Mouse (Mus musculus): ENCODE results near the gene Rnps1. TPM values are rescaled to one million over a fixed set of nuclear protein-coding genes. Genes with fewer than 3 reads are reported as not detected.

Gene Rnps1
- polyA plus RNA-seq, 1 experiment, result 395 TPM

- TF ChIP-seq POLR2A (IDR thresholded peaks at IDR 0.05; ENCODE audit: borderline replicate concordance, extremely low read depth, insufficient read depth, insufficient read length, poor library complexity, severe bottlenecking), result no peak
- peak; percentile 19; the same call in 1 of the 2 replicates for TF ChIP-seq CTCF (IDR thresholded peaks at IDR 0.05; ENCODE audit: borderline replicate concordance, extremely low read depth, insufficient read depth, insufficient read length)
- DNase-seq (ENCODE audit: low read depth), result peak; percentile 38
These were observed 47.2 kb downstream of the Rnps1 start for GRCm38 (mm10) chr17:24461580-24461979.

DNA sequence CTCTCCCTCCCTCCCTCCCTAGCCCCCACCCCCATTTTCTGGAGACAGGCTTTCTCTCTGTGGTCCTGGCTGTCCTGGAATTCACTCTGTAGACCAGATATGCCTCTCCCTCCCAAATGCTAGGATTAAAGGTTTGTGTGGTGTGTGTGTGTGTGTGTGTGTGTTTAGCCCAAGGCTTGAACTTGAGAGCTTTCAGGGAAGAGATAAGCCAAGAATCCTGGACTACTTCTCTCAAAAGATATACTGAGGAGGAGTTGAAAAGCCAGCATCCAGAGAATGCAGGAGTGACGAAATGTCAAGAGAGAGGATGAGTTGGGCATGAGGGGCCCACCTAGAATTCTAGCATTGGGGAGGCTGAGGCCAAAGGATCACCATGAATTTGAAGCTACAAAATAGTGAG is 48.6 kb downstream of the Rnps1 start:
- no peak for DNase-seq (ENCODE audit: low read depth)
- TF ChIP-seq POLR2A (IDR thresholded peaks at IDR 0.05; ENCODE audit: borderline replicate concordance, extremely low read depth, insufficient read depth, insufficient read length, poor library complexity, severe bottlenecking) (no peak), CTCF (IDR thresholded peaks at IDR 0.05; ENCODE audit: borderline replicate concordance, extremely low read depth, insufficient read depth, insufficient read length) (no peak)

- DNase-seq (ENCODE audit: low read depth), result no peak
- 0 out of 2 replicates have a peak, but pooled peaks have one; percentile 2 for TF ChIP-seq CTCF (IDR thresholded peaks at IDR 0.05; ENCODE audit: borderline replicate concordance, extremely low read depth, insufficient read depth, insufficient read length)
- TF ChIP-seq POLR2A (IDR thresholded peaks at IDR 0.05; ENCODE audit: borderline replicate concordance, extremely low read depth, insufficient read depth, insufficient read length, poor library complexity, severe bottlenecking), result no peak
These were observed 49.2 kb downstream of the Rnps1 start for GRCm38 (mm10) chr17:24463374-24464133.

- TF ChIP-seq CTCF (IDR thresholded peaks at IDR 0.05; ENCODE audit: borderline replicate concordance, extremely low read depth, insufficient read depth, insufficient read length) (no peak), POLR2A (IDR thresholded peaks at IDR 0.05; ENCODE audit: borderline replicate concordance, extremely low read depth, insufficient read depth, insufficient read length, poor library complexity, severe bottlenecking) (no peak)
- no peak for DNase-seq (ENCODE audit: low read depth)
These were observed 54.4 kb downstream of the Rnps1 start for GRCm38 (mm10) chr17:24468636-24469246.

DNA sequence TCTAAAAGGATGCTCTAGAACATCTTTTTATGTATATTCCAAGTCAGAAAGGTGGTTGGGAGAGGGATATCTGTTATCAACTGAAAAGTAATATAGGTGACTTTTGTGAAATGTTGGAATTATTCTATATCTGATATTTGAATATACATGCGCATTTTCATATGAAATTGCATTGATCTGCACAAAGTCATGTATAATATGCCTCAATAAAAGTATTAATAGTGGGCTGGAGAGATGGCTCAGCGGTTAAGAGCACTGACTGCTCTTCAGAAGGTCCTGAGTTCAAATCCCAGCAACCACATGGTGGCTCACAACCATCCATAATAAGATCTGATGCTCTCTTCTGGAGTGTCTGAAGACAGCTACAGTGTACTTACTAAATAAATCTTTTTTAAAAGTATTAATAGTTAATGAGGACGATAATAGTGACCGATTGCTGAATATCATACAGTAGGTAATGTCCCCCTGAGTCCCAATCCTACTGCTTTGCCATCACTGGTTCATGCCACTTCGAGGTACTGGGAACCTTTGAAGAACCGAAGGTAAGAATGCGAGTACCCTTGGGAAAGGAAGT is 55.1 kb downstream of the Rnps1 start:
- TF ChIP-seq CTCF (IDR thresholded peaks at IDR 0.05; ENCODE audit: borderline replicate concordance, extremely low read depth, insufficient read depth, insufficient read length), result no peak
- TF ChIP-seq POLR2A (IDR thresholded peaks at IDR 0.05; ENCODE audit: borderline replicate concordance, extremely low read depth, insufficient read depth, insufficient read length, poor library complexity, severe bottlenecking), result no peak

GRCm38 (mm10) chr17:24469910-24470602 is 55.7 kb downstream of the Rnps1 start, which contains the start of the genes E4f1 and Pgp:
Gene E4f1, minus strand, starts transcription at chr17:24470313.
Gene Pgp, plus strand, starts transcription at chr17:24470392.
- peak; percentile 76 for TF ChIP-seq POLR2A (IDR thresholded peaks at IDR 0.05; ENCODE audit: borderline replicate concordance, extremely low read depth, insufficient read depth, insufficient read length, poor library complexity, severe bottlenecking)
- no peak for TF ChIP-seq CTCF (IDR thresholded peaks at IDR 0.05; ENCODE audit: borderline replicate concordance, extremely low read depth, insufficient read depth, insufficient read length)
- peak; percentile 100 for DNase-seq (ENCODE audit: low read depth)

More for the DNA sequence above, 55.1 kb downstream of the Rnps1 start:
- no peak for DNase-seq (ENCODE audit: low read depth)

DNA sequence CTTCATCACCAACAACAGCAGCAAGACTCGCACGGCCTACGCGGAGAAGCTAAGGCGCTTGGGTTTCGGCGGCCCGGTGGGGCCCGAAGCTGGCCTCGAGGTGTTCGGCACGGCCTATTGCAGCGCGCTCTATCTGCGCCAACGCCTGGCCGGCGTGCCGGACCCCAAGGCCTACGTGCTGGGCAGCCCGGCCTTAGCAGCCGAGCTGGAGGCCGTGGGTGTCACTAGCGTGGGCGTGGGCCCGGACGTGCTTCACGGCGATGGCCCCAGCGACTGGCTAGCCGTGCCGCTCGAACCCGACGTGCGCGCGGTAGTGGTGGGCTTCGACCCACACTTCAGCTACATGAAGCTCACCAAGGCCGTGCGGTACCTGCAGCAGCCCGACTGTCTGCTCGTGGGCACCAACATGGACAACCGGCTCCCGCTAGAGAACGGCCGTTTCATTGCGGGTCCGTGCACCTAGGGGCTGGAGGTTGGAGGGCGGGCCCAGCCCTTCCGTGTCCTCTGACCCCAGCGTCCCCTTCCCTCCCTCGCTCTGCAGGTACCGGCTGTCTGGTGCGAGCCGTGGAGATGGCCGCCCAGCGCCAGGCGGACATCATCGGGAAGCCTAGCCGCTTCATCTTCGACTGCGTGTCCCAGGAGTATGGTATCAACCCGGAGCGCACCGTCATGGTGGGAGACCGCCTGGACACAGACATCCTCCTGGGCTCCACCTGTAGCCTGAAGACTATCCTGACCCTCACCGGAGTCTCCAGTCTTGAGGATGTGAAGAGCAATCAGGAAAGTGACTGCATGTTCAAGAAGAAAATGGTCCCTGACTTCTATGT is 56.5 kb downstream of the Rnps1 start:
- no peak for TF ChIP-seq CTCF (IDR thresholded peaks at IDR 0.05; ENCODE audit: borderline replicate concordance, extremely low read depth, insufficient read depth, insufficient read length)
- TF ChIP-seq POLR2A (IDR thresholded peaks at IDR 0.05; ENCODE audit: borderline replicate concordance, extremely low read depth, insufficient read depth, insufficient read length, poor library complexity, severe bottlenecking), result no peak
- DNase-seq (ENCODE audit: low read depth), result peak; percentile 30

DNA sequence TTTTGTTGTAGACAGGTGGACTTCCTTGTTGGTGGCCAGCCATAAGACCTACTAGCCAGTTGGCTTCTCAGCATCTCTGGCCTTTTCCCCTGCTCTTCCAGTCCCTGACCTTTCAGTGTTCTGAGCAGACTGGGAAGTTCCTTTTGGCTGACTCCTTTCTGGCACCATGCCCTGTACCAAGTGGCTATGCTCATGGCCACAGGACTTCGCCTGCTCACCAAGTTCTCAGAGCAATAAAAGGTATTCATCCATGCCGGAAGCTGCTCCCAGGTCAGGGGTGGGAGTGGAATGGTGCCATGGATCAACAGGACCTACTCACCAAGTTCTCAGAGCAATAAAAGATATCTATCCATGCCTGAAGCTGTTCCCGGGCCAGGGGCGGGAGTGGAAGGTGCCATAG is 58.1 kb downstream of the Rnps1 start:
- TF ChIP-seq CTCF (IDR thresholded peaks at IDR 0.05; ENCODE audit: borderline replicate concordance, extremely low read depth, insufficient read depth, insufficient read length) (no peak), POLR2A (IDR thresholded peaks at IDR 0.05; ENCODE audit: borderline replicate concordance, extremely low read depth, insufficient read depth, insufficient read length, poor library complexity, severe bottlenecking) (no peak)
- DNase-seq (ENCODE audit: low read depth), result no peak

DNA sequence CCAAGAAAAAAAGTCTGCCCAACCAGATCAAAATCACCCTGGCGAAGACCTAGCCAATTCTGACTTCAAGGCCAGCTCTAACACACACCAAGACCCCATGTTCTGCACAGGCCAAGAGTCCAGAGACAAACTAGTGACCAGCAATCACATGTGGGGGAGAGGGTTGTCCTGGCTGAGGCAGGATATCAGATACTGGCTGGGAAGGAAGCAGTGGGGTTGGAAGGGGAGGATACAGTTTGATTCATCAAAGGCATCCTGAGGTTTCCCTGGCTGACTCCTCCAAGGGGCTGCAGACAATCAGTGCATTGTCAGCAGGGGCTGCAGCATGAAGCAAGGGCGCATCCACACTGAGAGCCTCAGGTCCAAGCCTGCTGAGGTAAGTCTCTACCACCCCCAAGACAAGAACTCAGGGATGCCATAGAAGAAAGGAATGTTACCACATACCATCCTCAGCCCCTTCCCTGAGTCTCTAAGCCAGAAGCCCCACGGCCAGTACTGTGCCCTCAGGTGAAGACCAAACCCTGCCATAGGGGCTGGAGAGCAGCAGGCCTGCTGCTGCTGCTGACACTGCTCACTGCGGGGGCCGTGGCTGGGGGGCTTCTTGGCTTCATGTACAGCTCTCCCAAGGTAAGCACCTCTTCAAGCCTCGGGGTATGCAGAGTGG is 59.4 kb downstream of the Rnps1 start, which contains the start of gene Bricd5:
TSS of gene Bricd5 (plus strand) at position 273 of the 664 bp plus-strand sequence.
- TF ChIP-seq CTCF (IDR thresholded peaks at IDR 0.05; ENCODE audit: borderline replicate concordance, extremely low read depth, insufficient read depth, insufficient read length) (no peak), POLR2A (IDR thresholded peaks at IDR 0.05; ENCODE audit: borderline replicate concordance, extremely low read depth, insufficient read depth, insufficient read length, poor library complexity, severe bottlenecking) (no peak)
- no peak for DNase-seq (ENCODE audit: low read depth)

- no peak for DNase-seq (ENCODE audit: low read depth)
- no peak for TF ChIP-seq POLR2A (IDR thresholded peaks at IDR 0.05; ENCODE audit: borderline replicate concordance, extremely low read depth, insufficient read depth, insufficient read length, poor library complexity, severe bottlenecking)
- TF ChIP-seq CTCF (IDR thresholded peaks at IDR 0.05; ENCODE audit: borderline replicate concordance, extremely low read depth, insufficient read depth, insufficient read length), result no peak
These were observed 60.2 kb downstream of the Rnps1 start for GRCm38 (mm10) chr17:24474557-24474956.

Other genes with a start within 250 kb of the Rnps1 start
- 1,361 and 1,487 TPM in 2 replicates for gene Atp6v0c, start 244.9 kb upstream of the Rnps1 start, polyA plus RNA-seq (2012; rRNA removed)
- 74.3 and 84.7 TPM in 2 replicates for gene Tbc1d24, start 209.0 kb upstream of the Rnps1 start, polyA plus RNA-seq (2012; rRNA removed)
- 8.0 and 10.2 TPM in 2 replicates for gene Ntn3, start 205.0 kb upstream of the Rnps1 start, polyA plus RNA-seq (2012; rRNA removed)
- gene Tedc2, start 193.7 kb upstream of the Rnps1 start, polyA plus RNA-seq (2012; rRNA removed), result 25.3 and 35.7 TPM in 2 replicates
- 16.2 and 21.6 TPM in 2 replicates for gene Ccnf, start 163.1 kb upstream of the Rnps1 start, polyA plus RNA-seq (2012; rRNA removed)
- 0.29 and 0.40 TPM in 2 replicates for gene Abca17, start 63.5 kb upstream of the Rnps1 start, polyA plus RNA-seq (2012; rRNA removed)
- 39.4 and 51.7 TPM in 2 replicates for gene Abca3, start 62.6 kb upstream of the Rnps1 start, polyA plus RNA-seq (2012; rRNA removed)
- gene Eci1, start 12.1 kb downstream of the Rnps1 start, polyA plus RNA-seq (2012; rRNA removed), result 28.7 and 29.6 TPM in 2 replicates
- gene Dnase1l2, start 28.5 kb downstream of the Rnps1 start, polyA plus RNA-seq (2012; rRNA removed), result 27.1 and 34.3 TPM in 2 replicates
- 89.5 and 99.5 TPM in 2 replicates for gene E4f1, start 55.7 kb downstream of the Rnps1 start, polyA plus RNA-seq (2012; rRNA removed)
- gene Pgp, start 55.8 kb downstream of the Rnps1 start, polyA plus RNA-seq (2012; rRNA removed), result 49.6 and 52.2 TPM in 2 replicates
- gene Bricd5, start 59.3 kb downstream of the Rnps1 start, polyA plus RNA-seq (2012; rRNA removed), result 0.48 and 0.77 TPM in 2 replicates
- 47.1 and 53.7 TPM in 2 replicates for gene Mlst8, start 64.5 kb downstream of the Rnps1 start, polyA plus RNA-seq (2012; rRNA removed)
- 91.5 and 142 TPM in 2 replicates for gene Caskin1, start 74.0 kb downstream of the Rnps1 start, polyA plus RNA-seq (2012; rRNA removed)
- 310 and 422 TPM in 2 replicates for gene Traf7, start 113.4 kb downstream of the Rnps1 start, polyA plus RNA-seq (2012; rRNA removed)
- gene Rab26, start 119.6 kb downstream of the Rnps1 start, polyA plus RNA-seq (2012; rRNA removed), result 3.2 and 5.6 TPM in 2 replicates
- 65.9 and 74.2 TPM in 2 replicates for gene Pkd1, start 135.3 kb downstream of the Rnps1 start, polyA plus RNA-seq (2012; rRNA removed)
- 189 and 190 TPM in 2 replicates for gene Tsc2, start 218.1 kb downstream of the Rnps1 start, polyA plus RNA-seq (2012; rRNA removed)
- gene Nthl1, start 218.1 kb downstream of the Rnps1 start, polyA plus RNA-seq (2012; rRNA removed), result 10.4 and 15.3 TPM in 2 replicates
- gene Slc9a3r2, start 235.8 kb downstream of the Rnps1 start, polyA plus RNA-seq (2012; rRNA removed), result 30.7 and 34.3 TPM in 2 replicates
- gene Npw, start 243.9 kb downstream of the Rnps1 start, polyA plus RNA-seq (2012; rRNA removed), result 0.23 TPM in 1 of 2 replicates, not detected in the other

All from brain, embryonic 14.5 days (tissue).